Mouse (Mus musculus) MEL (cell line): ENCODE measurements at regions not wholly inside any gene's neighbourhood (a gene's known extent, or its start where the extent isn't known, plus 50 kb on each side); places are given as distances from the start of the nearest gene placed in this dataset.

Experiments
- CHD1 ChIP-seq: IDR thresholded peaks from 2 replicates; pipeline ENCODE4 v1.6.1; 2012; ENCODE audit warnings: low read depth, mild to moderate bottlenecking, inconsistent platforms, low read length, improper control_type of control experiment
- CTCF ChIP-seq, 3 experiments: IDR thresholded peaks in 2 of 3; conservative IDR thresholded peaks in 1 of 3; 2 replicates each; pipeline ENCODE4 v1.5.1; 2011 to 2012; ENCODE audit warnings: low read length in 3 of 3, low read depth in 2 of 3, mild to moderate bottlenecking in 2 of 3, improper control_type of control experiment in 1 of 3, inconsistent platforms in 1 of 3, mixed read lengths in 1 of 3, moderate library complexity in 1 of 3; ENCODE audit not compliant: control insufficient read depth in 1 of 3, insufficient read depth in 1 of 3, poor library complexity in 1 of 3, severe bottlenecking in 1 of 3
- EP300 ChIP-seq, 2 experiments: IDR thresholded peaks; 2 replicates each; pipeline ENCODE4 v1.6.1; 2011; ENCODE audit warnings: improper control_type of control experiment in 2 of 2, low read length in 2 of 2, low read depth in 1 of 2, mild to moderate bottlenecking in 1 of 2
- POLR2A ChIP-seq, 2 experiments: IDR thresholded peaks; 2 replicates each; pipeline ENCODE4 v1.6.1; 2011 to 2012; ENCODE audit warnings: low read length in 2 of 2, mild to moderate bottlenecking in 2 of 2, control low read depth in 1 of 2, improper control_type of control experiment in 1 of 2, low read depth in 1 of 2, moderate library complexity in 1 of 2; ENCODE audit not compliant: control insufficient read depth in 1 of 2, insufficient read depth in 1 of 2, poor library complexity in 1 of 2
- POLR2AphosphoS2 ChIP-seq: IDR thresholded peaks from 2 replicates; pipeline ENCODE4 v1.6.1; 2011; ENCODE audit warnings: low read length, improper control_type of control experiment
- POLR2AphosphoS5 ChIP-seq: IDR thresholded peaks from 2 replicates; pipeline ENCODE4 v1.6.1; 2012; ENCODE audit warnings: low read depth, borderline replicate concordance, mild to moderate bottlenecking, inconsistent platforms, low read length, moderate library complexity, mixed read lengths
- TCF12 ChIP-seq: IDR thresholded peaks from 2 replicates; pipeline ENCODE4 v1.6.1; 2014; ENCODE audit warnings: low read depth, mild to moderate bottlenecking, inconsistent platforms, low read length, improper control_type of control experiment, moderate library complexity
- UBTF ChIP-seq: IDR thresholded peaks from 2 replicates; pipeline ENCODE4 v1.6.1; 2012; ENCODE audit warnings: low read depth, mild to moderate bottlenecking, inconsistent platforms, low read length, improper control_type of control experiment, moderate library complexity, borderline replicate concordance; ENCODE audit not compliant: insufficient read depth
- ZKSCAN1 ChIP-seq: IDR thresholded peaks from 2 replicates; pipeline ENCODE4 v1.6.1; 2012; ENCODE audit warnings: low read depth, mild to moderate bottlenecking, inconsistent platforms, low read length, improper control_type of control experiment, moderate library complexity
- ZNF384 ChIP-seq: IDR thresholded peaks from 2 replicates; pipeline ENCODE4 v1.6.1; 2012; ENCODE audit warnings: low read depth, mild to moderate bottlenecking, inconsistent platforms, low read length, improper control_type of control experiment

- TF ChIP-seq POLR2AphosphoS2, result no peak
- no peak for TF ChIP-seq UBTF
- no peak for TF ChIP-seq CHD1
- no peak for TF ChIP-seq ZNF384
- no peak for TF ChIP-seq POLR2A (IDR thresholded peaks at IDR 0.05; ENCODE audit: control insufficient read depth in 1 of 2, insufficient read depth in 1 of 2, low read depth in 1 of 2, low read length in 2 of 2, poor library complexity in 1 of 2)
- peak; percentile 26 to 80 (median 66); a peak in 5 of 6 replicates for TF ChIP-seq CTCF (IDR thresholded peaks at IDR 0.05 in 2 of 3, conservative IDR thresholded peaks at IDR 0.05 in 1 of 3; ENCODE audit: control insufficient read depth in 1 of 3, insufficient read depth in 1 of 3, low read depth in 2 of 3, low read length in 3 of 3, poor library complexity in 1 of 3, severe bottlenecking in 1 of 3)
- TF ChIP-seq POLR2AphosphoS5, result no peak
- no peak for TF ChIP-seq ZKSCAN1
- TF ChIP-seq EP300 (IDR thresholded peaks at IDR 0.05; ENCODE audit: low read depth in 1 of 2, low read length in 2 of 2), result no peak
- TF ChIP-seq TCF12, result no peak
Measured at GRCm38 (mm10) chr6:14207509-14207908, 336.2 kb upstream of the 2610001J05Rik start.
